Mouse (Mus musculus): ENCODE measurements around the gene Pnp.
"Not testable (repeated sequence)": the region's sequence is repeated elsewhere in the genome, so short reads cannot be mapped to it uniquely, and the experiment has no call there.

Gene Pnp

GRCm38 (mm10) chr14:50973700-50974099 lies 42.8 kb downstream of the Pnp start:
- DNase-seq (ENCODE audit: low read depth, low spot score): no peak

DNA sequence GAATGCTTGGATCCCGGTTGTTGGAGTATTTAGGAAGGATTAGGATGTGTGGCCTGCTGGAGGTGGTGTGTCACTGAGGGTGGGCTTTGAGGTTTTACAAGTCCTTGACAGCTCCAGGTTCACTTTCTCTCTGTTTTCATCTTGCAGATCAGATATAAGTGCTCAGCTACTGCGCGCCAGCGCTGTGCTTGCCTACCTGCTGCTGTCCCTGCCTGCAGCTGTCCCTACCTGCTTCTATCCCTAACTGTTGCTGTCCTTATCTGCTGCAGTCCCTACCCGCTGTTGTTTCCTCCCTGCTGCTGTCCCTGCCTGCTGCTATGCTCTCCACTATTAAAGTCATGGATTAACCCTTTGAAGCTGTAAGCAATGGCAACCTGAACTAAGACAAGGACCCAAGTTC lies 44.1 kb downstream of the Pnp start:
- no peak for DNase-seq (ENCODE audit: low read depth, low spot score)

GRCm38 (mm10) chr14:50976674-50977073 lies 45.8 kb downstream of the Pnp start:
- DNase-seq (ENCODE audit: low read depth, low spot score): no peak

DNA sequence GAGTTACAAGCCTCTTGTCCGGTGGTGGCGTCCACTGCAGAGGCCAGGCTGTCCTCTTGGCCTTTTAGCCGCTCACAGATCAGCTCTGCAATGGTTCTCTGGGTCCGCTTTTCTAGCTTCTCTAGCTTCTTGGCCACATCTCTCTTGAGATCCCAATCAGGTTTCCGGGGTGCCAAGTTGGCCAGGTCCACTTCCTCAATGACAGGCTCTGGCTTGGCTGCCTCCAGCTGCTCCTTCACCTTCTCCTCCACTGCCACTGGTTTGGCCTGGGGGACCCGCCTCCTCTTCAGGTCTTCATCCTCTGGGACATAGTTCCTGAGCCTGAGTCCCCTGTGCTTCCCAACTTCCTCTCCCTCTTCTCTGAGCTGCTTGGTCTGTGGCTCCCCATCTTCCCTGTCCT lies 47.6 kb downstream of the Pnp start:
- not testable (repeated sequence) for DNase-seq (ENCODE audit: low read depth, low spot score)

DNA sequence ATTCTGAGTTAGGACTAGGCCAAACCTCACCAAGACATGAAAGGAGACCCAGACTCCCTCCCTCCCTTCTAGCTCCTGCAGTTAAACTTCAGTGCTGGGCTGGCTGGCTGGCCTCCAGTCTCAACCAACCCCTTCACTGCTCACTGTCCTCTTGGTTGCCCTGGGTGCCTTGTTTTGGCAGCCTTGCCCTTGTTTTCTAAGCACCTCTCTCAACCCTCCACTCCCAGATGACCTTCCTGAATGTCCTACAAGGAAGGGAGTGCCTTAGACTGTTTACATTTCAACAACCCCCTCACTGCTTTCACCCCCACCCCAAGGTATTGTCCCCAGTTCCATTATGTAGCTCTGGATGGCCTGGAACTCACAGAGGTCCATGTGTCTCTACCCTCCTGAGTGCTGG lies 48.7 kb downstream of the Pnp start:
- no peak for DNase-seq (ENCODE audit: low read depth, low spot score)

- DNase-seq (ENCODE audit: low read depth, low spot score): no peak
Measured at GRCm38 (mm10) chr14:50981207-50981606, 50.3 kb downstream of the Pnp start.

DNA sequence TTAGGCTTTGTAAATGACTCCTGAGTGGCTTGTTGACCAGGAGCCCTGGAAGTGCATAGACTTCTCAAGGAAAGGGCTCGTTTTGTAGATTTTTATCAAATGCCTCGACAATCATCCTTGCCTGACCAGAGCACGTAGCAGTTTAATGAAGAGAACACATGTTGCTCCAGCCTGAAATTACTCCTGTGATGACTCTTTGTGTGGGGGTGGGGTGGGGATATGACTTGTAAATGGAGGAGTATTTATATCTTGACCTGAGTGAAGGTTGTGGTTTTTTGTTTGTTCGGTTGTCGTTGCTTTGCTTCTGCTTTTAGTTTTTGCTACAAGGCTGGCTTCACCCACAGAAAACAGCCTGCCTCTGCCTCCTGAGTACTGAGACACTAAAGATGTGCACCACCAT lies 51.0 kb downstream of the Pnp start:
- no peak for DNase-seq (ENCODE audit: low read depth, low spot score)

DNA sequence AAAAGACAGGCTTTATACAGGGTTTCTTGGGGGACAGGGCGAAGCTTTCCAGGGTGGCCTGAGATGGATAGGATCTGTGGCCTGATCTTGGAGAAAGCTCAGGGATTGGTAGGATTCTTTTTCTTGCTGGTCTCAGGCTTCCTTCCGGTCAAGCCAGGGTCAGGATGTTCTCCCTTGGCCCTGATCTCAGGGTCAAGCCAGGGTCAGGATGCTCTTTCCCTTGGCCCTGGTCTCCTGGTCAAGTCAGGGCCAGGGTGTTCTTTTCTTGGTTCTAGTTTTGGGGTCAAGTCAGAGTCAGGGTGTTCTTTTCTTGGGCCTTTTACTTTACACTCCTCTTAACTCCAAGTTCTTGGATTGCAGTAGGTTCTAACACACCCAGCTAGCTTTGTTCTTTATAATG lies 56.8 kb downstream of the Pnp start:
- no peak for DNase-seq (ENCODE audit: low read depth, low spot score)

DNA sequence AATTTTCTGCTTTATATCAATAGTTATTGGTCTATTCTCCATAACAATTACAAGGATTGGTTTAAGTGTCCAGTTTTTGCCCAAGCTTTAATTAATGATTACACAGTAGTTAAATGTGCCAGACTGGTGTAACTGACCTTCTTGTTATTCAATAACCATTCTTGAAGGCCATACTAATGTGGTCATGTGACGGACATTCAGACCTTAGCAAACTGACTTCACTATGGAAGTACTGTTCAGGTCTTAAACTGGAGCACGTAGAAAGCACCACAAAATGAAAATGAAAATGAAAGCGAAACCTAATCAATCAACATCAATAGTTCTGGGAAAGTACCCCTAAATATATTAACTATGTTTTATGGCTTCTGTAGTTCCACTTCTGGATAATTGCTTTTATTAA lies 60.2 kb downstream of the Pnp start:
- no peak for DNase-seq (ENCODE audit: low read depth, low spot score)

- no peak for DNase-seq (ENCODE audit: low read depth, low spot score)
Measured at GRCm38 (mm10) chr14:50997088-50997487, 66.2 kb downstream of the Pnp start.

GRCm38 (mm10) chr14:50997999-50998666 lies 67.3 kb downstream of the Pnp start:
- DNase-seq (ENCODE audit: low read depth, low spot score): no peak

DNA sequence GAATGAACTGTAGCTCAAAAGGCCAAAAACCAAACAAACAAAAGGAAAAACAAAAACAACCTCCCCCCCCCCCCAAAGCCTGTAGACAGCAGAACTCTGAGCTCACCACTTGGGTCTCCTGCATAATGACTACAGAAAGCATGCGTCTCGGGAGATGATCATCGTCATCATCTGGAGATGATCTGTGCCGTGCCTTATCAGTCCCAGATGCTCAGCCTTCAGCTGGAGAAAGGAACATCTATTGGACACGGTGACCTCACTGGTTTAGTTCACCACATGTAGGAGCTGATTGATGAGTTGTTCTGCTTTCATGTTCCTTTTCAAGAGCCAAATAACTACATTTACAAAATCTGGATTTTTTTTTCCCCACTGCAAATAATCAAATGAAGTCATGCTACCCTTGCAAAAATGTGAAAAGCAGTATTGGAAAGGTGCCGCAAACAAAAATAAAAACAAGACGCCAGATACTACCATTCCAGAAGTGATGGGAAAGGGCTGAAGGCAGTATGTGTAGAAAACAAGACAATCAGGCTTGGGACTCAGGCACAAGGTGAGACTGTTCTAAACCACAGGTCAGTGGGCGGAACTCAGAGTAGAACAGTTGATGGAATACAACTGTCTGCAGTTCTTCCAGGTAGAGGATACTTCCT lies 76.4 kb downstream of the Pnp start, which contains the start of gene Rnase10:
Rnase10 (plus strand) TSS at position 600 of the 650 bp plus-strand sequence.
- no peak for DNase-seq (ENCODE audit: low read depth, low spot score)

GRCm38 (mm10) chr14:51007914-51008713 lies 77.2 kb downstream of the Pnp start:
- DNase-seq (ENCODE audit: low read depth, low spot score): no peak

DNA sequence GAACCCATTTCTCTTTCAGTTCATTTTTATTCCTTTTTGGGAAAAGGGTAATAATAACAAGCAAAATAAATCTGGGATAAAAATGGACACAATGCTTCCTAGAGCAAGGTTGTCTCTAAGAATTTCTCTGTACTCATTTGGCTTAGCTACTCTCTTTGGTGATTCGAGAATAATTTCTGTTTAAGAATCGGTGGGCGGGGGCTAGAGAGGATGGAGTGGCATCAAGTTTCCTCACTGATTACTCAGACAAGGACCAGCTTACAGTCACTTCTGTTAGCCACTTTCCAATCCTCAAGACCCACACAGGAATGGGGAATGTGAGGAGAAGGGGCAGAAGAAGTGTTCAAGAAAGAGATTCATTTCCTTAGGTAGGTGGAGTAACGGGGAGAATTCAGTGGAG lies 77.9 kb downstream of the Pnp start:
- DNase-seq (ENCODE audit: low read depth, low spot score): no peak

GRCm38 (mm10) chr14:51009572-51009971 lies 78.7 kb downstream of the Pnp start:
- no peak for DNase-seq (ENCODE audit: low read depth, low spot score)

- DNase-seq (ENCODE audit: low read depth, low spot score): not testable (repeated sequence)
Measured at GRCm38 (mm10) chr14:51014724-51015123, 83.8 kb downstream of the Pnp start.

All from retina, postnatal 7 days (tissue).